Mouse (Mus musculus): Measurements from ENCODE around the gene Mindy1.

Gene Mindy1

GRCm38 (mm10) chr3:95269789-95270188 is 11.4 kb upstream of the Mindy1 start:
- no peak for DNase-seq

- no peak for DNase-seq
These were observed 10.3 kb upstream of the Mindy1 start for GRCm38 (mm10) chr3:95270766-95271364.

- no peak for DNase-seq
These were observed 7.7 kb upstream of the Mindy1 start for GRCm38 (mm10) chr3:95273471-95273870.

GRCm38 (mm10) chr3:95274453-95274852 is 6.7 kb upstream of the Mindy1 start:
- no peak for DNase-seq

DNA sequence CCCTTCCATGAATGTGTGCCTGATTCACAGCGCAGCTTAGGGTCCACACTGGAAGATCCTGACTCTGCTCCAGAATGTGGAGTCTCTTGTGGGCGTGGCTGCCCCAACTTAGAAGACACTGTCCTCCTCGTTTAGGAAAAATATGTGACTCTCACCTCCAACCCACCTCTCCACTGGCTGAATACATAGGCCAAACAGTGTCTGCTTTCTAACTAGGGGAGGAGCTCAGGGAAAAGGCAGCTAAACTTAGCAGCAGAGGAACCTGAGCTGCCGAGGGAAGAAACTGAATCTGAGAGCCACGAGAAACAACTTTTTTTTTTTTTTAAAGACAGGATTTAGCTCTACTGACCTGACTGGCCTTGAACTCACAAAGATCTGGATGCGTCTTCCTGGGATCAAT is 6.0 kb upstream of the Mindy1 start:
- no peak for DNase-seq

DNA sequence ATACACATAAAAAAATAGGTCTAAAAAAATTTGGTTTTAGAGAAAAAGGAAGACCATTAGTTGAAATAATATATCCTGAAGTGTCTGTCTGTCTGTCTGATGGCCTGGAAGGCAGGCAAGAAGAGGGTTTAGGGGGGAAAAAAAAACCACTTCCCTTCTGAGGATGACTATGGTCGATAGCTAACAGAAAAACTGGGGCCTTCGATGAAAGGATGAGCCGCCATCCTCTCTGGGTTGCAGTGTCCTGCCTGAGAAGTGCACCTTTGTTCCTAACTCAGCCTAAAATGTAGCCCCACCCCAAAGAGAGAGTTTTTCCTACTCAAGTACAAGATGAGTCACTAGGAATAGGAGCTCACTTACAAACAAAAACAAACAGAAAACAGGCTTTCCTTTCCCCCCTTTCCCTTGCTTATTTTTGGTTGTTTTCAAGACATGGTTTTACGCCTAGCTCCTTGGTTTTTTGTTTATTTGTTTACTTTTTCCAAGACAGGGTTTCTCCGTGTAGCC is 4.7 kb upstream of the Mindy1 start:
- no peak for DNase-seq

GRCm38 (mm10) chr3:95277149-95277551 is 4.0 kb upstream of the Mindy1 start:
- DNase-seq, result no peak

DNA sequence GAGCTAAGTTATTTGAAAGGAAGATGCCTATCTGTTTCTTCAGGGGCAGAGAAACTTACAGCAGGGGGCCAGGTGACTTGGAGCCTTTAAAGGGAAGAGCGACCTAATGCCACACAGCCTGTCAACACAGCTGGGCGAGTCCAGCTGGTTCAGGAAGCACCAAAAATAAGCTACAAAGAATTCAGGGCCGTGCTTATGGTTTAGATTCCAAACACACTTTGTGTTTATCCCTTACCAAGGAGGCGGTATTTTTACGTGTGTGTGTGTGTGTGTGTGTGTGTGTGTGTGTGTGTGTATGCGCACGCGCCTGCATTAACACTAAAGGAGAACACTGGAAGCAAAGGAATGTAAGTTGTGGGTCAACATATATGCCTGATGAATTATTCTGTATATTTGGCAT is 398 bp upstream of the Mindy1 start:
- peak; percentile 29 for DNase-seq

GRCm38 (mm10) chr3:95282381-95282864 is 1.3 kb downstream of the Mindy1 start:
- no peak for DNase-seq

GRCm38 (mm10) chr3:95282865-95283588 is 1.9 kb downstream of the Mindy1 start:
- peak; percentile 74 for DNase-seq

- no peak for DNase-seq
These were observed 2.4 kb downstream of the Mindy1 start for GRCm38 (mm10) chr3:95283589-95283941.

DNA sequence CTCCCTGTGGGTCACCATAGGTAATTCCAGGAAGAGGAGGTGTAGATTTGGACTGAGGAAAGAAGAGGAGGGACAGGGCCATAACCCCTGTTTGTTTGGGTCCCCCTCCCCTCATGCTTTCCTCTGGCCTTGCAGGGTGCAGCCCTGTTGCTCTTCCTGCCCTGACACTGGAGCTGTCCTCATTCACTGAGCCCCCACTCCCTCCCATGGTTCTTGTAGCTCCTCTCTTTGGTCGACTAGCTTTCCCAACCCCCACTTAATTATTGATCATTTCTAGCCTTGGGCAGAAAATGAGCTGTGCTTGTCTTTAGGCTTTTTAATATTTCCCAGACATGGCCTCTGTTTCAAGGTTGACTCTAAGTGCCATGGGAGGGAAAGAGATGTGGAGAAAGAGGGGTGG is 2.9 kb downstream of the Mindy1 start:
- no peak for DNase-seq

DNA sequence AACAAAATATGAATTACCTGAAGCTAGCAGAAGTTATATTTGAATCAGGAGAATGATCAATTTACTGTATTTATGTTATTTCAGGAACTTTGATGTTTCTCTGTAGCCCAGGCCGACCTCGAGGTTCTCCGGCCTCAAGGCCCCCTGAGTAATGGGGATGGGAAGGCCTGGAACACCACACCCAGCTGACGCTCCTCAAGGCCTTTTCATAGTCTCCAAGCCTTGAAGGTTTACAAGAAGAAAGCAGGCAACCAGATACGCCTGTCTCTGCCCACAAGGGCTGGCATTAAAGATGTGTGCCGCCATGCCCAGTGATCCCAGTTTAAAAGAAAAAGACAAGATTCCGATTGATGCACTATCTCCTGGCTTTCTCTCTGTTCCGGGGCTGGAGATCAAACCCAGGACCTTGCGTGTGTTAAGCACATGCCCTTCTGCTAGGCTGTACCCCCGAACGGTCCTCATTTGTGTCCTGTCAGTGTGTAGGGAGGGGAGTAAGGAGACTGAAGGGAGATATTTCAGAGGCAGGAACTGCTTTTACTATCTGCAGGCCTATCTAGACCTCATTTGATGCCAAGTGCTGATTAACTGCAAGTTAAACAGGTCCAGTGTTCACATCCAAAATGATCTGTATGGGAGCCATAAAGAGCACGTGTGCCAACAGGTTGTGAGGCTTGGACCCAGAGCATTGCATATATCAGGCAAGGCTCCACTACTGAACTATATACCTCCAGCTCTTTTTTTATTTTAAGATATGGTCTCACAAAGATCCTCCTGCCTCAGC is 3.5 kb downstream of the Mindy1 start:
- DNase-seq, result no peak

DNA sequence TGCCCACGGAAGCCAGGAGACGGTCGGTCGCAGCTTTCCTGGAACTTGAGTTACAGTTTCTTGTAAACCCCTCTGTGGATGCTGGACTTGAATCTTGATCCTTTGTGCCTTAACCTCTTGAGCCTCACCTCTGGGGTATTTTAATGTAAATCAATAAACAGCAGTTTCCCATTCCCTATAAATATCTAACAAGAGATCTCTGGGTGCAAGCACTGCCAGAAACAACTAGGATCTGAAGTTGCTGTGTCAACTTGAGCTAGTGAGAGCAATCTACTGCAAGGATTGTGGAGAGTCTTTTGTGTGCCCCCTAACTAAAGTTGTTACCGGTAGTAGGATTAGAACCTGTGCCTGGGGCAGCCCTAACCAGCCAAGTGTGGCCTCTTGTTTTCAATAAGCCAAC is 4.2 kb downstream of the Mindy1 start:
- no peak for DNase-seq

DNA sequence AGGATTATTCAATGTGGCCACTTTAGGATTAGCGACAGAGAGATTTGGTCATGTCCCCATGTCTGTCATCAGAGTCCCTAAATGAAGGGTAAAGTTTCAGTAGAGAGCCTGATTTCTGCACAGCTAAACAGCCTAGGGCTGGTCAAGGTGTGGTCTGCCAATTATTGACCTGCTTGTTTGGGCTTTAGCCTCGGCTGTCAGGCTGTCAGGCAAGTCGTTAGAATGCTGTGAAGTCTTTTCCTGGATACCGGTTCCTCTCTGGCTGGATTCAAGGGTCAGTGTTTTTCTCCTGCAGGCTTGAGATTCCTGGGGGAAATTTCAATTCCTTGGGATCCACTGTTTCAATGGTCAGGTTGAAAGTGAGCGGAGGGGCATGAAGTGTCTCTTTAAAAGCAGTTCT is 4.9 kb downstream of the Mindy1 start:
- DNase-seq, result no peak

- no peak for DNase-seq
These were observed 5.4 kb downstream of the Mindy1 start for GRCm38 (mm10) chr3:95286510-95286909.

GRCm38 (mm10) chr3:95287541-95287940 is 6.4 kb downstream of the Mindy1 start:
- no peak for DNase-seq

DNA sequence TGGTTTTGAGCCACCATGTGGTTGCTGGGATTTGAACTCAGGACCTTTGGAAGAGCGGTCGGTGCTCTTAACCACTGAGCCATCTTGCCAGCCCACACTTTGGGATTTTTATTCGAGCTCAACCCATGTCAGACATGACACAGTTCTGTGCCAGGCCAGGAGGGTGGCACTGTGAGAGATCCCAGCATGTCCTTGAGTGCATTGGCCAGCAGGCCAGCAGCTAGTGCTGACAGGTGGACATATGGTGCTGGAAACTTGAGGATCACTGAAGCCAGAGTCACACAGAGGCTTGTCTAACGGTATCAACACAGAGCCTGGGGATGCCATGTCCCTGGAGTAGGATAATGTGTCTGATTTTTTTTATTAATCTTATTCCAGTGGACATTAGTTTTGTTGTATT is 8.3 kb downstream of the Mindy1 start:
- no peak for DNase-seq

DNA sequence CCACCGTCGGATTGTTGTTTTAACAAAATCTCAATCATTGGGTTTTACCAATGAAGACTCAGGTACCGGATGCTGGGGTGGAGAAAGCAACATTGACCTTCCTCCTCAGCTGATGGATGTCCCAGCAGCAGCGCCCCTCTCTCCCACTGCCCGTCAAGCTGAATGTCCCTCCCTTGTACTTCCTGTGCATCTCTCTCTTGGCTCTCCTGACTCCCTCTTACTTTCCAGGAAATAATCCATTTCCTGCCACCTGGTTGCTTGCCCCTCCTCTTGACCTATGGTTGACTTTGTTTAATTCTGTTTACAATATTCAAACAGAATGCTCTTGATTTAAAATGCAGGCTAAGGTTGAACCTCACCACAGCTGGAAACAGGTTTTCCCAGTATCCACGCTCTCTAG is 9.0 kb downstream of the Mindy1 start:
- DNase-seq, result no peak

DNA sequence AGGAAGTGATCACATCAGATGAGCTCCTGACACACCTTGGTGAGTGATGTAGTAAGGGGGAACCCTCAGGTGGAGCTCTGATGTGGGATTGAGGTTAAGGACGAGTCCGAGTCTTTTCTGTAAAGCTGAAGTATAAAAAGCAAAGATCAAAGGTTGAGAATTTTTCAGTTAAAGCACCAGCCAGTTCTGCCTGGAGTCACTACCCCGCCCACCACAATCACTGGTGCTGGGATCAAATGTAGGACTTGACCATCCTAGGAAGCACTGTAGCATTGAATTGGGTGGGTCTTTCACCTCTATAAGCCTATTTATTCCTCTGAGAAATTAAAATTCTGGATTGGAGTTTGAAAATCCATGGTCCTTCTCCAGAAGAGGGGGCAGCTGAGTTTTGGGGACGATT is 9.9 kb downstream of the Mindy1 start:
- no peak for DNase-seq

- DNase-seq, result no peak
These were observed 11.8 kb downstream of the Mindy1 start for GRCm38 (mm10) chr3:95292899-95293298.

GRCm38 (mm10) chr3:95293537-95293936 is 12.4 kb downstream of the Mindy1 start:
- DNase-seq, result no peak

- DNase-seq, result no peak
These were observed 13.2 kb downstream of the Mindy1 start for GRCm38 (mm10) chr3:95294316-95294715.

DNA sequence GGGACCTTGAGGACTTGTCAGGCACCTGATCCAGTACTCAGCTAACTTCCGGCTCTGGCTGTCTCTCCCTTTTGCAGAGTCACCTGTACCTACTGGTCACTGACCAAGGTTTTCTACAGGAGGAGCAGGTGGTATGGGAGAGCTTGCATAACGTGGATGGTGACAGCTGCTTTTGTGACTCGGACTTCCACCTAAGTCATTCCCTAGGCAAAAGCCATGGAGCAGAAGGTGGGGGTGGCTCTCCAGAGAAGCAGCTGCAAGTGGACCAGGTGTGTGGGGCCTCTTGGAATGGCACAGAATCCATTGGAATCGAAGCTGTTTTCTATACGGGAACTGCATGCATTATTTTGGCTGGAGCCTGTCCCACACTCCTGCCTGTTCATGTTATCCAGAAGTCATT is 13.6 kb downstream of the Mindy1 start:
- no peak for DNase-seq

Data from right cerebral cortex, postnatal 4 days (tissue).